Mouse (Mus musculus): ENCODE results near the gene Eml6. TPM values are rescaled to one million over a fixed set of nuclear protein-coding genes. Genes with fewer than 3 reads are reported as not detected.
"Not testable (repeated sequence)": the region's sequence is repeated elsewhere in the genome, so short reads cannot be mapped to it uniquely, and the experiment has no call there.

The Eml6 gene
- polyA plus RNA-seq, 1 experiment from 2014 or later = 0.15 TPM

DNA sequence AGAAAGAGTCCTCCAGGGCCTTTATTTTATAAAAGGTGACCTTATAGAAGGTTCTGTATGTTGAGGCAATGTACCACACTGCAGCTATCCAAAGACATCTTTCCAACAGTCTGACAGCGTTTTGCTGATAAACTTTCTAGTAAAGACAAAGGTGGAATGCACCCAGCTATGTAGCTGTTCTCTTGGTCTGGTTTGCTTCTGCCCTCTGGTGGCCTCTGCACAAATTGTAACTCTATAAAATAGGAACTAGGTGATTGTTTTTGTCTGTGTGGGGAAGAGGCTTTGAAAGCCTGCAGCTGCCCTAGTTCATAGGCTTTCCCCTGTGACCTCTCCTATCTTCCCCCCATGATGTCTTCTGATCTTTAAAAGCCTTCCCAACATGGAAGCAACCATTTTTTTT is 140.7 kb downstream of the Eml6 start:
- Histone ChIP-seq H3K27ac (no peak overlapping the region), H3K4me3 (no peak overlapping the region), H3K4me2 (no peak overlapping the region), H3K9me3 (replicated peaks) (no peaks in the 10 kb centered on the region), H3K27me3 (replicated peaks) (no peaks in the 10 kb centered on the region), H3K36me3 (no peaks in the 10 kb centered on the region), H3K9ac (no peak overlapping the region), H3K4me1 (no peaks in the 10 kb centered on the region)
- WGBS (ENCODE audit: insufficient replicate concordance) = 3% methylated on average over 1 of the region's 1 CpGs
- ATAC-seq = 0 out of 2 replicates have a peak, but pooled peaks have one; percentile 32

GRCm38 (mm10) chr11:29884355-29884754 is 141.5 kb downstream of the Eml6 start:
- Histone ChIP-seq H3K36me3 (no peaks in the 10 kb centered on the region), H3K4me2 (no peak overlapping the region), H3K27me3 (replicated peaks) (no peaks in the 10 kb centered on the region), H3K27ac (no peak overlapping the region), H3K9me3 (replicated peaks) (no peaks in the 10 kb centered on the region), H3K9ac (no peak overlapping the region), H3K4me1 (no peaks in the 10 kb centered on the region), H3K4me3 (no peak overlapping the region)
- 56% methylated on average over 1 of the region's 1 CpGs for WGBS (ENCODE audit: insufficient replicate concordance)
- ATAC-seq = no peak

DNA sequence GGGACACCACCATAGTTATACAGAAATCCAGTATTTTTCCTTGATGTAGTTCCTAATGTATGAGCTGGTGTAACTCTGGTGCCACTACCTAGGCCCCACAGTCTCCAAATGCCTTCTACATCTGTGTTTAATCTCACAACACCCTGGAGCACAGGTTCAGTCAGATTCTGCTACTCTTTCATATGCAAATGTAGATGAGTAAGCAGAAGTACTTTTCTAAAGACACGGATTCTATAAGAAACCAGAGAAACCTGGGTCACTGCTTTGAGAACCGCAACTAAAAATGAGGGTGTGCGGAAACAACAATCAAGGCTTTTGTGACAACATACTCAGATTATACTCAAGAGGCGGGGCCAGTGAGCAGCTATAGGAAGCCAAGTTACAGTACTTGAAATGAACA is 142.8 kb downstream of the Eml6 start:
- ATAC-seq = no peak
- Histone ChIP-seq H3K27ac (no peak overlapping the region), H3K9ac (no peak overlapping the region), H3K4me1 (no peaks in the 10 kb centered on the region), H3K9me3 (replicated peaks) (no peaks in the 10 kb centered on the region), H3K27me3 (replicated peaks) (no peaks in the 10 kb centered on the region), H3K4me3 (no peak overlapping the region), H3K36me3 (no peaks in the 10 kb centered on the region), H3K4me2 (no peak overlapping the region)
- WGBS (ENCODE audit: insufficient replicate concordance) = 62% methylated on average over 4 of the region's 4 CpGs

DNA sequence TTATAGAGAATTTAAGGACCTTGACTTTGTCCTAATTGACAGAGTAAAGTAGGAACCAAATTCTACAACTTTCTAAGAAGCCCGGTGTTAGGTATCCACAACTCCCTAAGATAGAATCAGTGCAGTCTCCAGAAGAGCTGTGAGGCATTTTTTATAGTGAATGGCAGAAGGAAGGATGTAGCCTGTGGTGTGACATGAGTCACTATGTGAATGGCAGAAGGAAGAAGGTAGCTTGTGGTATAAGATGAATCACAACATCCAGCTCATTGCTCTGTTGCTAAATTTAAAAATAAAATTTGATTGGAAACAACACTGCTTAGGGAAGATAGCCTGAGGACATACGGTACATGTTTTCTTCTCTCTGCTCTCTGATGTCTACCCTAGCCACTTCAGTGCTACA is 146.2 kb downstream of the Eml6 start:
- Histone ChIP-seq H3K9ac (no peak overlapping the region), H3K4me1 (no peaks in the 10 kb centered on the region), H3K9me3 (replicated peaks) (no peaks in the 10 kb centered on the region), H3K4me2 (no peak overlapping the region), H3K36me3 (no peaks in the 10 kb centered on the region), H3K4me3 (no peak overlapping the region), H3K27me3 (replicated peaks) (no peaks in the 10 kb centered on the region), H3K27ac (no peak overlapping the region)
- 60% methylated on average over 2 of the region's 2 CpGs for WGBS (ENCODE audit: insufficient replicate concordance)
- no peak for ATAC-seq

DNA sequence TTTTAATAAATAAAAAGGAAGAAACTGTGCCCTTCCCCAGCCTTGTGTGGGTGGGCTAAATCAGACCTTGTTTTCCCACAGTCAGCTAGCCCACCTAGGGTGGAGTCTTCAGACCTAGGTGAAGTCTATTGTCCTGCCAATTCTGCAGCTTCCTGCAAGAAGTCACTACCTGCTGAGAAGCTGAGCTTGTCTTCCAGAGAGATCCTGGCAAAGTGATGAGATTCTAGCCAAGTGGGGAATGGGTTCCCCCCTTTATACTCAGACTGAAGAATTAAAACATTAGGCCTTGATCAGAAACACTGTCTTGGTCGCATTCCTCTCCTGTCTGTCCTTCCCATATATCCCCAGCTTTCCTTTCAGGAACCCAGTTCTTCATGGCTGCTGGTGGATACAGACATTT is 147.9 kb downstream of the Eml6 start:
- whole genome bisulfite sequencing (ENCODE audit: insufficient replicate concordance) = 76% methylated on average over 1 of the region's 1 CpGs

GRCm38 (mm10) chr11:29877280-29877679 is 148.6 kb downstream of the Eml6 start:
- Histone ChIP-seq H3K4me2 (no peak overlapping the region), H3K9ac (no peak overlapping the region), H3K27ac (no peak overlapping the region), H3K27me3 (replicated peaks) (no peaks in the 10 kb centered on the region), H3K9me3 (replicated peaks) (no peaks in the 10 kb centered on the region), H3K4me3 (no peak overlapping the region), H3K4me1 (no peaks in the 10 kb centered on the region), H3K36me3 (no peaks in the 10 kb centered on the region)
- WGBS (ENCODE audit: insufficient replicate concordance) = 74% methylated on average over 3 of the region's 3 CpGs
- ATAC-seq = no peak

More for the DNA sequence above, 147.9 kb downstream of the Eml6 start:
- Histone ChIP-seq H3K9ac (no peak overlapping the region), H3K4me2 (no peak overlapping the region), H3K9me3 (replicated peaks) (no peaks in the 10 kb centered on the region), H3K36me3 (no peaks in the 10 kb centered on the region), H3K27me3 (replicated peaks) (no peaks in the 10 kb centered on the region), H3K4me3 (no peak overlapping the region), H3K4me1 (no peaks in the 10 kb centered on the region), H3K27ac (no peak overlapping the region)
- ATAC-seq = no peak

GRCm38 (mm10) chr11:29874781-29875180 is 151.1 kb downstream of the Eml6 start:
- H3K4me1 ChIP-seq; H3K27me3 ChIP-seq (replicated peaks); H3K9me3 ChIP-seq (replicated peaks); ATAC-seq; H3K9ac ChIP-seq; H3K27ac ChIP-seq; H3K4me2 ChIP-seq; H3K36me3 ChIP-seq; H3K4me3 ChIP-seq: not testable (repeated sequence)
- WGBS (ENCODE audit: insufficient replicate concordance) = 54% methylated on average over 1 of the region's 1 CpGs

DNA sequence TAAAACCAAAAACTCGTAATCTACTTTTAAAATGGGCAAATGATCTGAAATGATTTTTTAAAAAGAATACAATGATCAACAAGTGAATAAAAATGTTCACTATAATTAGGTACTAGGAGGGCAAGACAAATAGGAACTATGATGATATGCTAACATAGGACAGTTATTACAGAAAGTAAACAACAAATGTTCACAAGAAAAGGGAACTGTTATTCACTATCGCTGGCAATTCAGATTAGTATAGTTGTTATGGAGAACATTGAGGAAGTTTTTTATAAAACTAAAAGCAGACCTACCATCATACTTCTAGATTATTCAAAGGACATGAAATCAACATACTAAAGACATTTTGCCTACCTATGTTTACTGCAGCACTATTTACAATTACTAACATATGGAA is 155.7 kb downstream of the Eml6 start:
- ATAC-seq = no peak
- Histone ChIP-seq H3K36me3 (no peaks in the 10 kb centered on the region), H3K9me3 (replicated peaks) (no peaks in the 10 kb centered on the region), H3K4me1 (no peaks in the 10 kb centered on the region), H3K27ac (no peak overlapping the region), H3K27me3 (replicated peaks) (no peaks in the 10 kb centered on the region), H3K4me3 (no peak overlapping the region), H3K4me2 (no peak overlapping the region), H3K9ac (no peak overlapping the region)
- WGBS (ENCODE audit: insufficient replicate concordance) = 67% methylated on average over 2 of the region's 2 CpGs

DNA sequence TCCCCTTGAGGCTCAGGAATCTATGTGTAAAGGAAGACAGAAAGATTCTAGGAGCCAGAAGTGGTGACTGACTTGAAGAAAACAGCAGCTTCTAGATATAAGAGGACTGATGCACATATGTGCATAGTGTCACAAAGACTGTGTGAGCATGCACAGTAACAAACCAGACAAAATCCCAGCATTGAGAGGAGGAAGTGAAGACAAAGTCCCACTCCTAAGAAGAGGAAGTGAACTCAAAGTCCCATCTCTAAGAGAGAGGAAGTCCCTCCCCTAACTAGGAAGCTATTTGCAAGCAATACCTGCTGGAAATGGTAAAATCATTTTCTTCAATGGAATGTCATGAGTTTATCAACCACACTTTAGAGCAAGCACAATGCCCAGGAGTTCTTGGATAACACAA is 161.6 kb downstream of the Eml6 start:
- Histone ChIP-seq H3K4me3 (no peak overlapping the region), H3K9ac (no peak overlapping the region), H3K9me3 (replicated peaks) (no peaks in the 10 kb centered on the region), H3K27me3 (replicated peaks) (no peaks in the 10 kb centered on the region), H3K4me1 (no peaks in the 10 kb centered on the region), H3K27ac (no peak overlapping the region), H3K4me2 (no peak overlapping the region), H3K36me3 (no peaks in the 10 kb centered on the region)
- ATAC-seq = no peak

GRCm38 (mm10) chr11:29861750-29862397 is 164.0 kb downstream of the Eml6 start:
- 56% methylated on average over 2 of the region's 2 CpGs for WGBS (ENCODE audit: insufficient replicate concordance)
- H3K27me3 ChIP-seq (replicated peaks) = no peaks in the 10 kb centered on the region
- no peaks in the 10 kb centered on the region for H3K9me3 ChIP-seq (replicated peaks)
- no peak for ATAC-seq
- no peak overlapping the region for H3K4me2 ChIP-seq
- no peaks in the 10 kb centered on the region for H3K36me3 ChIP-seq
- no peak overlapping the region for H3K4me3 ChIP-seq
- H3K9ac ChIP-seq = no peak overlapping the region
- no peaks in the 10 kb centered on the region for H3K4me1 ChIP-seq
- no peak overlapping the region for H3K27ac ChIP-seq

GRCm38 (mm10) chr11:29861040-29861439 is 164.8 kb downstream of the Eml6 start:
- H3K9ac ChIP-seq = no peak overlapping the region
- H3K9me3 ChIP-seq (replicated peaks) = no peaks in the 10 kb centered on the region
- H3K4me1 ChIP-seq = no peaks in the 10 kb centered on the region
- H3K27ac ChIP-seq = no peak overlapping the region
- H3K4me3 ChIP-seq = no peak overlapping the region
- no peak overlapping the region for H3K4me2 ChIP-seq
- WGBS (ENCODE audit: insufficient replicate concordance) = 67% methylated on average over 2 of the region's 2 CpGs
- no peaks in the 10 kb centered on the region for H3K27me3 ChIP-seq (replicated peaks)
- no peak for ATAC-seq
- H3K36me3 ChIP-seq = no peaks in the 10 kb centered on the region

- H3K27ac ChIP-seq = no peak overlapping the region
- H3K36me3 ChIP-seq = no peaks in the 10 kb centered on the region
- no peaks in the 10 kb centered on the region for H3K4me1 ChIP-seq
- H3K4me3 ChIP-seq = no peak overlapping the region
- H3K4me2 ChIP-seq = no peak overlapping the region
- no peak overlapping the region for H3K9ac ChIP-seq
- WGBS (ENCODE audit: insufficient replicate concordance) = 73% methylated on average over 3 of the region's 3 CpGs
- H3K27me3 ChIP-seq (replicated peaks) = no peaks in the 10 kb centered on the region
- no peaks in the 10 kb centered on the region for H3K9me3 ChIP-seq (replicated peaks)
- no peak for ATAC-seq
Measured at GRCm38 (mm10) chr11:29840606-29841227, 185.1 kb downstream of the Eml6 start.

GRCm38 (mm10) chr11:29839781-29840180 is 186.1 kb downstream of the Eml6 start:
- H3K36me3 ChIP-seq = no peaks in the 10 kb centered on the region
- H3K27me3 ChIP-seq (replicated peaks) = no peaks in the 10 kb centered on the region
- ATAC-seq = peak; percentile 40; the same call in 1 of the 2 replicates
- H3K4me1 ChIP-seq = no peaks in the 10 kb centered on the region
- H3K9me3 ChIP-seq (replicated peaks) = no peaks in the 10 kb centered on the region
- no peak overlapping the region for H3K4me3 ChIP-seq
- H3K27ac ChIP-seq = no peak overlapping the region
- no peak overlapping the region for H3K9ac ChIP-seq
- H3K4me2 ChIP-seq = no peak overlapping the region
- WGBS (ENCODE audit: insufficient replicate concordance) = 42% methylated on average over 3 of the region's 3 CpGs
